Mouse (Mus musculus) CH12.LX (cell line): ENCODE data around the gene Gm17482.

Experiments used
- JUN ChIP-seq: IDR thresholded peaks from 2 replicates; pipeline ENCODE4 v1.6.1; 2011; ENCODE audit warnings: low read depth, mild to moderate bottlenecking, low read length, improper control_type of control experiment, moderate library complexity; ENCODE audit not compliant: insufficient read depth
- JUND ChIP-seq: conservative IDR thresholded peaks from 2 replicates; pipeline ENCODE4 v1.6.1; 2011; ENCODE audit warnings: low read depth, low read length, improper control_type of control experiment
- MAX ChIP-seq: IDR thresholded peaks from 2 replicates; pipeline ENCODE4 v1.6.1; 2011; ENCODE audit warnings: low read length, improper control_type of control experiment
- MEF2A ChIP-seq: IDR thresholded peaks from 2 replicates; pipeline ENCODE4 v1.6.1; 2014; ENCODE audit warnings: low read depth, mild to moderate bottlenecking, inconsistent platforms, low read length, improper control_type of control experiment, borderline replicate concordance
- MXI1 ChIP-seq: IDR thresholded peaks from 2 replicates; pipeline ENCODE4 v1.6.1; 2011; ENCODE audit warnings: mild to moderate bottlenecking, low read depth, low read length, improper control_type of control experiment
- NELFE ChIP-seq: IDR thresholded peaks from 2 replicates; pipeline ENCODE4 v1.6.1; 2011; ENCODE audit warnings: low read depth, low read length, improper control_type of control experiment
- NRF1 ChIP-seq: IDR thresholded peaks from 2 replicates; pipeline ENCODE4 v1.6.1; 2014; ENCODE audit warnings: low read depth, mild to moderate bottlenecking, inconsistent platforms, low read length, improper control_type of control experiment, moderate library complexity
- RAD21 ChIP-seq: IDR thresholded peaks from 2 replicates; pipeline ENCODE4 v1.6.1; 2011; ENCODE audit warnings: low read depth, mild to moderate bottlenecking, low read length, improper control_type of control experiment, moderate library complexity

- TF ChIP-seq NELFE (no peak), MEF2A (no peak), JUN (no peak), JUND (no peak), NRF1 (no peak), MAX (no peak), RAD21 (no peak), MXI1 (no peak)
Measured at GRCm38 (mm10) chr6:115266791-115267190, 39.6 kb downstream of the Gm17482 start.
